Mouse (Mus musculus) intestine, embryonic 14.5 days (tissue): ENCODE results near the gene 1700024G13Rik. TPM values are rescaled to one million over a fixed set of nuclear protein-coding genes. Genes with fewer than 3 reads are reported as not detected.

ENCODE experiments used
- polyA plus RNA-seq: library from polyadenylated mRNA; unstranded; fragments of >200 nt; fragmentation: Nextera tagmentation; extraction: Ambion mirVana; gene quantifications from 2 replicates; pipeline ENCODE4 v1.2.1, GENCODE M21; 2014

Gene 1700024G13Rik
- polyA plus RNA-seq, 1 experiment from 2014 or later, result not detected

Other genes starting within 250 kb of the 1700024G13Rik start
- not detected in 2 replicates for gene Msmb, start 246.4 kb downstream of the 1700024G13Rik start, polyA plus RNA-seq
- 125 TPM in 2 replicates for gene Ncoa4, start 228.5 kb downstream of the 1700024G13Rik start, polyA plus RNA-seq
- 333 and 354 TPM in 2 replicates for gene Timm23, start 186.5 kb downstream of the 1700024G13Rik start, polyA plus RNA-seq
- 43.8 and 45.5 TPM in 2 replicates for gene Parg, start 186.4 kb downstream of the 1700024G13Rik start, polyA plus RNA-seq
- 17.8 and 19.9 TPM in 2 replicates for gene Ogdhl, start 66.4 kb downstream of the 1700024G13Rik start, polyA plus RNA-seq
- 11.3 TPM in 2 replicates for gene Slc18a3, start 76.5 kb upstream of the 1700024G13Rik start, polyA plus RNA-seq
- gene Chat, start 77.6 kb upstream of the 1700024G13Rik start, polyA plus RNA-seq, result 1.3 and 1.4 TPM in 2 replicates
- gene Ercc6, start 125.1 kb upstream of the 1700024G13Rik start, polyA plus RNA-seq, result 16.0 and 19.1 TPM in 2 replicates
- 1.1 and 1.2 TPM in 2 replicates for gene Prrxl1, start 211.0 kb upstream of the 1700024G13Rik start, polyA plus RNA-seq